In genomic region chr19:45152183-45152650, GRCm38 (mm10) we compare ENCODE assay signal across 27 mouse cellular contexts. TPM values are rescaled to one million over a fixed set of nuclear protein-coding genes. Genes with fewer than 3 reads are reported as not detected.
DNase-seq lines count a peak whose midpoint lies in the region; ATAC-seq and TF ChIP-seq lines count a peak whose summit lies in the region.
"Had no signal": no experiment of that assay in that cellular context is flagged by ENCODE, and none has a peak within 500 bp of the region (broad histone marks: within the 10 kb centered on the region; RNA-seq: fewer than 3 reads in every experiment).

No protein-coding gene starts in this region.

- WGBS in heart, postnatal 0 days, result 24% methylated on average over 8 of the region's 8 CpGs
- WGBS in stomach, embryonic 14.5 days, result 10% methylated on average over 8 of the region's 8 CpGs
- 26% methylated on average over 8 of the region's 8 CpGs for WGBS in stomach, postnatal 0 days
- WGBS in hindbrain, embryonic 13.5 days, result 2% methylated on average over 8 of the region's 8 CpGs
- 16% methylated on average over 8 of the region's 8 CpGs for WGBS in stomach, embryonic 16.5 days

- TF ChIP-seq EP300 in heart, postnatal 0 days (IDR thresholded peaks at IDR 0.05; ENCODE audit: low read depth), result no peak
- no peak for TF ChIP-seq EP300 in stomach, postnatal 0 days (optimal IDR thresholded peaks at IDR 0.05)

- no peaks in the 10 kb centered on the region for H3K36me3 ChIP-seq in heart, postnatal 0 days (replicated peaks; ENCODE audit: control insufficient read depth, insufficient read depth, low read length)
- H3K36me3 ChIP-seq in stomach, embryonic 14.5 days (ENCODE audit: control insufficient read depth, insufficient read depth, low read length), result no peaks in the 10 kb centered on the region
- no peaks in the 10 kb centered on the region for H3K36me3 ChIP-seq in stomach, postnatal 0 days (ENCODE audit: control insufficient read depth, insufficient read depth, low read length)
- H3K36me3 ChIP-seq in hindbrain, embryonic 13.5 days, result no peaks in the 10 kb centered on the region
- no peaks in the 10 kb centered on the region for H3K36me3 ChIP-seq in stomach, embryonic 16.5 days (ENCODE audit: control insufficient read depth, insufficient read depth, low read length)
- H3K36me3 ChIP-seq: forebrain, embryonic 12.5 days; limb, embryonic 12.5 days; liver, embryonic 12.5 days had no signal

- no peak overlapping the region for H3K27ac ChIP-seq in heart, postnatal 0 days (ENCODE audit: low read depth)
- no peak overlapping the region; the same call in 1 of the 2 replicates for H3K27ac ChIP-seq in stomach, embryonic 14.5 days (ENCODE audit: low read length)
- H3K27ac ChIP-seq in stomach, postnatal 0 days (replicated peaks), result no peak overlapping the region
- no peak overlapping the region for H3K27ac ChIP-seq in hindbrain, embryonic 13.5 days
- H3K27ac ChIP-seq in stomach, embryonic 16.5 days (ENCODE audit: low read length), result no peak overlapping the region
- H3K27ac ChIP-seq: forebrain, embryonic 12.5 days; heart, adult 2 months; left cerebral cortex, adult 2 months; limb, embryonic 12.5 days; liver, embryonic 12.5 days had no signal

- no peaks in the 10 kb centered on the region for H3K9me3 ChIP-seq in heart, postnatal 0 days (replicated peaks; ENCODE audit: control insufficient read depth, low read length)
- no peaks in the 10 kb centered on the region for H3K9me3 ChIP-seq in stomach, embryonic 14.5 days (ENCODE audit: control insufficient read depth, low read depth, low read length)
- H3K9me3 ChIP-seq in stomach, postnatal 0 days (ENCODE audit: control insufficient read depth, low read length), result no peaks in the 10 kb centered on the region
- no peaks in the 10 kb centered on the region for H3K9me3 ChIP-seq in hindbrain, embryonic 13.5 days
- H3K9me3 ChIP-seq in stomach, embryonic 16.5 days (replicated peaks; ENCODE audit: control insufficient read depth, low read length), result no peaks in the 10 kb centered on the region
- H3K9me3 ChIP-seq: limb, embryonic 12.5 days; liver, embryonic 12.5 days had no signal

- no peak for TF ChIP-seq CTCF in heart, postnatal 0 days (IDR thresholded peaks at IDR 0.05; ENCODE audit: low read depth)
- TF ChIP-seq CTCF in stomach, postnatal 0 days (IDR thresholded peaks at IDR 0.05; ENCODE audit: low read depth), result no peak

- H3K4me3 ChIP-seq in heart, postnatal 0 days (ENCODE audit: low read depth, low read length), result peak overlapping the region; percentile 38
- peak overlapping the region; percentile 28; the same call in 1 of the 2 replicates for H3K4me3 ChIP-seq in stomach, embryonic 14.5 days (ENCODE audit: low read depth, low read length)
- no peak overlapping the region for H3K4me3 ChIP-seq in stomach, postnatal 0 days (ENCODE audit: low read depth, low read length)
- peak overlapping the region; percentile 14 for H3K4me3 ChIP-seq in hindbrain, embryonic 13.5 days
- peak overlapping the region; percentile 27 for H3K4me3 ChIP-seq in stomach, embryonic 16.5 days (replicated peaks; ENCODE audit: low read length)
- H3K4me3 ChIP-seq: forebrain, embryonic 12.5 days; heart, adult 2 months; left cerebral cortex, adult 2 months; limb, embryonic 12.5 days; liver, embryonic 12.5 days; megakaryocyte, embryonic 14.5 days had no signal

- DNase-seq in heart, postnatal 0 days (ENCODE audit: low spot score), result no peak
- no peak for DNase-seq in heart, adult 9 months (ENCODE audit: low spot score in 2 of 2)
- no peak for DNase-seq in stomach, postnatal 0 days (ENCODE audit: low spot score)
- no peak for DNase-seq in frontal cortex, postnatal 10 days (ENCODE audit: low spot score in 2 of 2)
- no peak for DNase-seq in right cerebral cortex, postnatal 10 days (ENCODE audit: low spot score in 2 of 2)
- DNase-seq: adrenal gland, postnatal 10 days; cerebellum, adult 9-11 months; gastrocnemius, postnatal 14 days; heart, adult 2 months; heart, postnatal 14 days; kidney, adult 8-10 months; kidney, postnatal 25 days; lung, adult 2 months; right cerebral cortex, postnatal 25 days; thymus, postnatal 36 days had no signal

- peak overlapping the region; percentile 56 for H3K4me2 ChIP-seq in heart, postnatal 0 days (ENCODE audit: low read depth, low read length)
- no peak overlapping the region for H3K4me2 ChIP-seq in stomach, embryonic 14.5 days (replicated peaks; ENCODE audit: low read depth, low read length)
- no peak overlapping the region for H3K4me2 ChIP-seq in stomach, postnatal 0 days (replicated peaks; ENCODE audit: low read depth)
- H3K4me2 ChIP-seq in hindbrain, embryonic 13.5 days, result peak overlapping the region; percentile 26
- H3K4me2 ChIP-seq in stomach, embryonic 16.5 days (ENCODE audit: low read depth, low read length), result no peak overlapping the region
- H3K4me2 ChIP-seq: forebrain, embryonic 12.5 days; liver, embryonic 12.5 days had no signal

- peaks cover 97% of the 10 kb centered on the region for H3K27me3 ChIP-seq in heart, postnatal 0 days (ENCODE audit: control insufficient read depth, insufficient read depth, low read length)
- peaks cover 83% of the 10 kb centered on the region for H3K27me3 ChIP-seq in stomach, embryonic 14.5 days (ENCODE audit: control insufficient read depth, insufficient read depth, low read length)
- peaks cover 46% of the 10 kb centered on the region for H3K27me3 ChIP-seq in stomach, postnatal 0 days (ENCODE audit: control insufficient read depth, insufficient read depth, low read length)
- H3K27me3 ChIP-seq in hindbrain, embryonic 13.5 days, result peaks cover 97% of the 10 kb centered on the region
- peaks cover 94% of the 10 kb centered on the region for H3K27me3 ChIP-seq in stomach, embryonic 16.5 days (ENCODE audit: control insufficient read depth, insufficient read depth, low read length)

- no peaks in the 10 kb centered on the region for H3K4me1 ChIP-seq in heart, postnatal 0 days (ENCODE audit: control insufficient read depth, insufficient read depth)
- peaks cover 9% of the 10 kb centered on the region for H3K4me1 ChIP-seq in stomach, embryonic 14.5 days (ENCODE audit: control insufficient read depth, insufficient read depth, low read length)
- H3K4me1 ChIP-seq in stomach, postnatal 0 days (replicated peaks; ENCODE audit: control insufficient read depth, insufficient read depth), result no peaks in the 10 kb centered on the region; the same call in 1 of the 2 replicates
- peaks cover 20% of the 10 kb centered on the region for H3K4me1 ChIP-seq in hindbrain, embryonic 13.5 days (replicated peaks)
- H3K4me1 ChIP-seq in stomach, embryonic 16.5 days (ENCODE audit: control insufficient read depth, insufficient read depth, low read length), result peaks cover 8% of the 10 kb centered on the region; the same call in 1 of the 2 replicates
- H3K4me1 ChIP-seq: liver, embryonic 12.5 days had no signal

- ATAC-seq in heart, postnatal 0 days (ENCODE audit: insufficient read depth, low read depth), result no peak
- no peak for ATAC-seq in stomach, embryonic 14.5 days (ENCODE audit: insufficient number of reproducible peaks, insufficient read depth, low FRiP score, low read depth)
- no peak for ATAC-seq in stomach, postnatal 0 days (ENCODE audit: low FRiP score, low TSS enrichment)
- ATAC-seq in hindbrain, embryonic 13.5 days (ENCODE audit: low FRiP score), result no peak
- no peak for ATAC-seq in stomach, embryonic 16.5 days (ENCODE audit: insufficient read depth, low FRiP score)
- ATAC-seq: liver, embryonic 12.5 days had no signal

- H3K9ac ChIP-seq in heart, postnatal 0 days (replicated peaks; ENCODE audit: low read depth, low read length), result no peak overlapping the region
- H3K9ac ChIP-seq in stomach, embryonic 14.5 days (replicated peaks; ENCODE audit: low read depth, low read length), result no peak overlapping the region
- H3K9ac ChIP-seq in stomach, postnatal 0 days (ENCODE audit: low read length), result no peak overlapping the region
- H3K9ac ChIP-seq in hindbrain, embryonic 13.5 days, result no peak overlapping the region
- H3K9ac ChIP-seq in stomach, embryonic 16.5 days (ENCODE audit: low read length), result no peak overlapping the region; the same call in 1 of the 2 replicates
- H3K9ac ChIP-seq: forebrain, embryonic 12.5 days; limb, embryonic 12.5 days; liver, embryonic 12.5 days had no signal

RNA-seq across cellular contexts. Expression of gene Tlx1, which starts 1.7 kb away (rescaled TPM):
- total RNA-seq in heart, postnatal 0 days (2014; rRNA removed; ENCODE audit: low replicate concordance), result 0.34 and 1.3 TPM in 2 replicates
- 0.31 and 0.33 TPM in 2 replicates for polyA plus RNA-seq in heart, postnatal 0 days (2015; fragmentation: Nextera tagmentation; extraction: Ambion mirVana)
- 0.12 and 0.86 TPM in 2 replicates for polyA plus RNA-seq in stomach, embryonic 14.5 days (2014; fragmentation: Nextera tagmentation; extraction: Ambion mirVana)
- polyA plus RNA-seq in stomach, postnatal 0 days (2015; fragmentation: Nextera tagmentation; extraction: Ambion mirVana), result not detected in 2 replicates
- polyA plus RNA-seq in hindbrain, embryonic 13.5 days (2015; fragmentation: Nextera tagmentation; extraction: Ambion mirVana), result 3.0 and 5.1 TPM in 2 replicates
- 1.1 and 3.5 TPM in 2 replicates for polyA plus RNA-seq in stomach, embryonic 16.5 days (2015; fragmentation: Nextera tagmentation; extraction: Ambion mirVana)
- total RNA-seq: gastrocnemius, postnatal 14 days; layer of hippocampus, adult 8-10 months; left cerebral cortex, adult 2 months had no signal
- polyA plus RNA-seq: C2C12; cortical plate, adult 2 months; liver, embryonic 12.5 days; lung, adult 2 months; neural tube, embryonic 14.5 days had no signal

Comparison
In these comparisons a context has a peak if more than half of its experiments do, and no peak if none do; other contexts are left out.
1. H3K4me2 ChIP-seq: peak in heart, postnatal 0 days (single experiment) and hindbrain, embryonic 13.5 days (single experiment); none in stomach, embryonic 14.5 days (single experiment), stomach, postnatal 0 days (single experiment) and stomach, embryonic 16.5 days (single experiment).